Mouse (Mus musculus) midbrain, embryonic 15.5 days (tissue): ENCODE data around the gene Atp5s. TPM values are rescaled to one million over a fixed set of nuclear protein-coding genes. Genes with fewer than 3 reads are reported as not detected.
A peak's percentile ranks its signal among the peaks of the same experiment; 100 is the strongest.

ENCODE experiments used
- ATAC-seq: fragments of 200-750 bp; cut with Nextera tagmentation; replicated peaks from 2 replicates; pipeline ENCODE4 v1.8.0; 2017; ENCODE audit warnings: moderate TSS enrichment
- H3K27ac ChIP-seq: fragments of 300-500 bp; sonication (generic); 2 replicates; pipeline ENCODE4 v1.5.1; 2015; ENCODE audit warnings: mild to moderate bottlenecking, inconsistent platforms
- H3K27me3 ChIP-seq: fragments of 300-500 bp; sonication (generic); replicated peaks from 2 replicates; pipeline ENCODE4 v1.6.1; 2015; ENCODE audit warnings: inconsistent platforms
- H3K36me3 ChIP-seq: fragments of 300-500 bp; sonication (generic); replicated peaks from 2 replicates; pipeline ENCODE4 v1.6.1; 2015; ENCODE audit warnings: inconsistent platforms
- H3K4me1 ChIP-seq: fragments of 300-500 bp; sonication (generic); 2 replicates; pipeline ENCODE4 v1.6.1; 2015; ENCODE audit warnings: inconsistent platforms
- H3K4me2 ChIP-seq: fragments of 300-500 bp; sonication (generic); 2 replicates; pipeline ENCODE4 v1.6.1; 2015; ENCODE audit warnings: inconsistent platforms, mild to moderate bottlenecking, moderate library complexity
- H3K4me3 ChIP-seq: fragments of 300-500 bp; sonication (generic); 2 replicates; pipeline ENCODE4 v1.5.1; 2015; ENCODE audit warnings: mild to moderate bottlenecking, inconsistent platforms
- H3K9ac ChIP-seq: fragments of 300-500 bp; sonication (generic); 2 replicates; pipeline ENCODE4 v1.6.1; 2015; ENCODE audit warnings: mild to moderate bottlenecking, inconsistent platforms
- H3K9me3 ChIP-seq: fragments of 300-500 bp; sonication (generic); 2 replicates; pipeline ENCODE4 v1.6.1; 2016; ENCODE audit warnings: inconsistent platforms
- WGBS: fragments of 180-500 bp; shearing (Covaris S2); methylation state at CpG from one replicate; pipeline ENCODE4 v1.1.7; 2015; ENCODE audit warnings: mixed read lengths; 5-methylcytosine and 5-hydroxymethylcytosine counted together
- microRNA counts: library from miRNA; unstranded; fragments of <30 nt; microRNA quantifications from one replicate; lab custom pipeline; 2016
- microRNA-seq: library from miRNA; unstranded; fragments of <30 nt; microRNA quantifications from one replicate; pipeline ENCODE4, GENCODE M21; 2016
- polyA plus RNA-seq: library from polyadenylated mRNA; unstranded; fragments of >200 nt; fragmentation: Nextera tagmentation; extraction: Ambion mirVana; gene quantifications from 2 replicates; pipeline ENCODE4 v1.2.1, GENCODE M21; 2015

Gene Atp5s
- polyA plus RNA-seq, 1 experiment from 2014 or later: 33.3 TPM

DNA sequence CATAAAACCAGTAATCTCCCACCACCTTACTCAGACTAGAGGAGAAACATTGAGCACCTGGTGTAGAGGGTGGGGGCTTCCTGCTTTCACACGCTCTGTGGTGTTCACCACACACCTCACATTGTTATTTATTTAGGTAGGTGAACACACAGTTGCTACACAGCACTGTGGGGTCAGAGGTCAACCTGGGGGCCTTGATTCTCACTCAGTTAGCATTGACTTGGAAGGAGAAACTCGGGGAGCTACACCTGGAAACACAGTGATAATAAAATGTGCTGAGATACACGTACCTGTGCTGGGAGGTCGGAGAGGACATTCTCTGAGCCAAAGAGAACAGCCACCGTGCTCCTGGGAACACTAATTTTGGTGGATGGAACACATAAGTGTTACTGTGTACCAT, 63.6 kb downstream of the Atp5s start:
- no peaks in the 10 kb centered on the region for H3K36me3 ChIP-seq
- no peak overlapping the region for H3K27ac ChIP-seq
- H3K4me3 ChIP-seq: no peak overlapping the region
- ATAC-seq: no peak
- no peaks in the 10 kb centered on the region for H3K27me3 ChIP-seq
- no peak overlapping the region for H3K4me2 ChIP-seq
- peaks cover 19% of the 10 kb centered on the region for H3K4me1 ChIP-seq
- 84% methylated on average over 5 of the region's 5 CpGs for WGBS
- no peaks in the 10 kb centered on the region for H3K9me3 ChIP-seq
- H3K9ac ChIP-seq: no peak overlapping the region

DNA sequence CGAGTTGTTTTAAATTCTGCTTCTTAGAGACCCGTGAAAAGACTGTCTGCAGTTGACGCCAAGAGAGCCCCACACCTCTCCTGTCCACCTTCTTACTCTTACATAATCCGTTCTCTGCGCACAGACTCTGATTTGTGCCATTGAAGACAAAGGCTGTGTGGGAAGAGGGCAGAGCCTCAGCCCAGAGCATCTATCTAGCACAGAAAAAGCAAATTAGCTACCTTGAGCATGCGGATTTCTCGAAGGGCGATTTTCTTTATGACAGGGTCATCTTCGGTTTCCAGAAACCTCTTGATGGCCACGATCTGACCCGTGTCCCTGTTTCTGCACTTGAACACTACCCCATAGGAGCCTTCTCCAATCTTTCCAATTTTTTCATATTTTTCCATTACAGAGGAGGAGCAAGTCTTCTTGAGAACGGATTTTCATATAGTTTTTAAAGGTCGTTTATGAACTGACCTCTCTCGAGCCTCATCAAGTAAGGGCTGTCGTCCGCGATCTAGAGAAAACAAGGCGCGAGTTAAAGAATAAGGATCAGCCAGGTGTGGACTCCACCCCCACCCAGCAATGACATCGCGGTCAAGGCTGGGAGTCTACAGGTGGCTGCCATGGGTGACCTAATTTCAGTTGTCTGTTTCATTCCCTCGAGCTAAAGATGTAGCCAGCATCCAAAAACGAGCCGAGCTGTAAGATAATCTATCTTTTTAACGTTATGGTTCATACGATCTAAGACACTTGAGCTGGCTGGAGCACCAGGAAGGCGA, 65.2 kb downstream of the Atp5s start:
- Histone ChIP-seq H3K36me3 (no peaks in the 10 kb centered on the region), H3K4me2 (peak overlapping the region; percentile 89), H3K4me3 (peak overlapping the region; percentile 60), H3K27me3 (no peaks in the 10 kb centered on the region), H3K27ac (peak overlapping the region; percentile 50; the same call in 1 of the 2 replicates), H3K9me3 (no peaks in the 10 kb centered on the region), H3K4me1 (peaks cover 19% of the 10 kb centered on the region), H3K9ac (peak overlapping the region; percentile 66)
- WGBS: 27% methylated on average over 27 of the region's 27 CpGs
- ATAC-seq: peak; percentile 13

DNA sequence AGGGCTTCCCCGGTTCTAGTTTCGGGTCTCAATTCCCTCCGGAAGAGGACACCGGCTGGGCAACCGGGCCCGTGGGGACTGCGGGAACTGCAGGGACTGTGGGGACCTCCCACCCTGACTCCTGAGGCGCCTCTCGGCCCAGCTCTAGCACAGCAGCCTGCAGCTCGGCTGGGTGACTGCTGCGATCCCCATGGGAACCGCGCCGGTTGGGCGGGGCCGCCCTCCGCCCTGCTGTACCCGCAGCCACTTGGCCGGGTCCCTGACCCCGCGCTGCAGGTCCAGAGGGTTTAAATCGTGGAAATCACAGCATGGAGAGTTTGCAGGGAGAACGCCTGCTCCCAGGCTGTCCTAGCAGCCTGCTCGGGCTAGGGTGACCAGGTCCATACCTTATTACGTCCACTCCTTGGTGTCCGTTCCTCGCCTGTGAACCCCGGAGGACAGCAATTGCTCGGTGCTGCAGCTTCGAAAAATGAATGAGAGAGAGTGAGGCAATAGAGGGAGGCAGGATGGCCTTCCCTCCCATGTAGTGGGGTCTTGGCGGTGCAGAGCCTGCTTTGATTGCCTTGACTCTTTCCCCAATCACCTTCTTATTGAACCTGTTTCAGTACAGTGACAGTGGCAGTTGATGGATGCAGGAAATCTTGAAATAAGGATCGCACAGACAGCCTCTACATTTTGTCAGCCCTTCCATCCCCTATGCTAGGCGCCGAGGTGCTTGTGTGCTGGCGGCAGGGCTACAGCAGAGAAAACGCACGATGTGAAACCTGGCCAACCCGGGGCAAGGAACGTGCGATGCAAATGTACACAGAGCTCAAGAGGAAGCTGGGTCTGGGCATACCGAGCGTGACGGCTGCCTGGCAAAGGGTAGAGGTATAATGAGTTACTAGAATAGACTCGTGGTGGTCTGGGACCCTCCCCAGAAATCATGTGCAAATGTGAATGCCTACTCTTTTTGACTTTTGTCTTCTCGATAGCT, 66.1 kb downstream of the Atp5s start, which contains the start of gene Cdkl1:
TSS of gene Cdkl1 (minus strand) at position 738 of the 976 bp plus-strand sequence.
- H3K9me3 ChIP-seq: no peaks in the 10 kb centered on the region
- H3K27ac ChIP-seq: peak within 1 kb of the TSS; percentile 50
- H3K4me3 ChIP-seq: peak within 1 kb of the TSS; percentile 60
- H3K9ac ChIP-seq: peak within 1 kb of the TSS; percentile 66
- ATAC-seq: peak; percentile 86
- H3K4me1 ChIP-seq: peaks cover 19% of the 10 kb centered on the region
- peak within 1 kb of the TSS; percentile 89 for H3K4me2 ChIP-seq
- 1% methylated on average over 45 of the region's 45 CpGs for WGBS
- H3K36me3 ChIP-seq: no peaks in the 10 kb centered on the region
- no peaks in the 10 kb centered on the region for H3K27me3 ChIP-seq

MicroRNAs encoded within 50 kb of the gene (microRNA counts, 519-probe panel; counts per million panel counts)
- not detected for microRNA mmu-miR-681 (lab: Ali Mortazavi, UCI)

Small RNA genes lying within 50 kb of the gene (microRNA-seq; reads per million reads assigned to microRNA genes)
- not detected for gene Mir681

Other genes starting within 250 kb of the Atp5s start
- 27.2 and 28.4 TPM in 2 replicates for gene Vcpkmt, start 141.9 kb upstream of the Atp5s start, polyA plus RNA-seq
- 13.0 and 13.2 TPM in 2 replicates for gene Sos2, start 43.1 kb upstream of the Atp5s start, polyA plus RNA-seq
- gene L2hgdh, start 77 bp upstream of the Atp5s start, polyA plus RNA-seq: 14.3 and 14.5 TPM in 2 replicates
- 8.7 and 10.0 TPM in 2 replicates for gene Cdkl1, start 66.3 kb downstream of the Atp5s start, polyA plus RNA-seq
- gene Atl1, start 167.7 kb downstream of the Atp5s start, polyA plus RNA-seq: 144 and 167 TPM in 2 replicates
- 28.2 and 31.6 TPM in 2 replicates for gene Map4k5, start 168.2 kb downstream of the Atp5s start, polyA plus RNA-seq